Mouse (Mus musculus) myocyte (in vitro differentiated cells): ENCODE measurements around the gene Hapln1. TPM values are rescaled to one million over a fixed set of nuclear protein-coding genes. Genes with fewer than 3 reads are reported as not detected.

Experiments used
- H3K27me3 ChIP-seq: one replicate; pipeline ENCODE4 v1.6.1; 2011; ENCODE audit not compliant: control insufficient read depth, insufficient read depth, insufficient read length
- H3K36me3 ChIP-seq: one replicate; pipeline ENCODE4 v1.6.1; 2011; ENCODE audit not compliant: control insufficient read depth, insufficient read depth
- H3K4me2 ChIP-seq: one replicate; pipeline ENCODE4 v1.6.1; 2011; ENCODE audit warnings: low read depth, control low read depth
- H3K4me3 ChIP-seq: one replicate; pipeline ENCODE4 v1.5.1; 2011; ENCODE audit warnings: mild to moderate bottlenecking, control low read depth, moderate library complexity
- H3K79me2 ChIP-seq: one replicate; pipeline ENCODE4 v1.6.1; 2011; ENCODE audit not compliant: control insufficient read depth, insufficient read depth
- H3ac ChIP-seq: one replicate; pipeline ENCODE4 v1.6.1; 2011; ENCODE audit not compliant: control insufficient read depth, insufficient read length
- CEBPB ChIP-seq: IDR thresholded peaks from 2 replicates; pipeline ENCODE4 v1.6.1; 2011; ENCODE audit warnings: mild to moderate bottlenecking, moderate library complexity; ENCODE audit not compliant: poor library complexity, insufficient read depth, severe bottlenecking
- E2F4 ChIP-seq: IDR thresholded peaks from one replicate; pipeline ENCODE4 v1.6.1; 2011; ENCODE audit warnings: mild to moderate bottlenecking, control low read depth, moderate library complexity; ENCODE audit not compliant: insufficient read depth
- MAX ChIP-seq: IDR thresholded peaks from one replicate; pipeline ENCODE4 v1.6.1; 2011; ENCODE audit warnings: low read depth, mild to moderate bottlenecking, control low read depth
- MYOD1 ChIP-seq, 3 experiments: IDR thresholded peaks; one replicate each; pipeline ENCODE4 v1.6.1; 2011; ENCODE audit warnings: control low read depth in 2 of 3, low read depth in 2 of 3, mild to moderate bottlenecking in 2 of 3, moderate library complexity in 1 of 3; ENCODE audit not compliant: insufficient read length in 2 of 3, control insufficient read depth in 1 of 3
- MYOG ChIP-seq, 3 experiments: IDR thresholded peaks; one replicate each; pipeline ENCODE4 v1.6.1; 2011; ENCODE audit warnings: control low read depth in 2 of 3, low read depth in 2 of 3, mild to moderate bottlenecking in 2 of 3; ENCODE audit not compliant: insufficient read length in 2 of 3, control insufficient read depth in 1 of 3, insufficient read depth in 1 of 3
- POLR2A ChIP-seq: IDR thresholded peaks from one replicate; pipeline ENCODE4 v1.6.1; 2011; ENCODE audit warnings: low read depth, mild to moderate bottlenecking, control low read depth, moderate library complexity; ENCODE audit not compliant: insufficient read length
- POLR2AphosphoS2 ChIP-seq: IDR thresholded peaks from one replicate; pipeline ENCODE4 v1.6.1; 2011; ENCODE audit warnings: low read depth, control low read depth; ENCODE audit not compliant: insufficient read length
- REST ChIP-seq: IDR thresholded peaks from one replicate; pipeline ENCODE4 v1.6.1; 2011; ENCODE audit warnings: mild to moderate bottlenecking, control low read depth, moderate library complexity; ENCODE audit not compliant: insufficient read depth, insufficient read length
- SRF ChIP-seq: IDR thresholded peaks from one replicate; pipeline ENCODE4 v1.6.1; 2011; ENCODE audit warnings: low read depth; ENCODE audit not compliant: control insufficient read depth, insufficient read length
- TCF12 ChIP-seq: IDR thresholded peaks from one replicate; pipeline ENCODE4 v1.6.1; 2011; ENCODE audit warnings: mild to moderate bottlenecking, control low read depth; ENCODE audit not compliant: poor library complexity, insufficient read depth, severe bottlenecking
- TCF3 ChIP-seq: IDR thresholded peaks from one replicate; pipeline ENCODE4 v1.6.1; 2011; ENCODE audit warnings: low read depth, control low read depth; ENCODE audit not compliant: insufficient read length
- USF1 ChIP-seq: IDR thresholded peaks from one replicate; pipeline ENCODE4 v1.6.1; 2011; ENCODE audit warnings: low read depth, mild to moderate bottlenecking, control low read depth, moderate library complexity
- polyA plus RNA-seq: library from polyadenylated mRNA; unstranded; fragments of >200 nt; fragmentation: generic; extraction: Trizol; gene quantifications from one replicate; pipeline ENCODE4 v1.2.1, GENCODE M21; 2012; ENCODE audit warnings: missing spikeins

Hapln1 gene
- polyA plus RNA-seq, 1 experiment, result 0.01 TPM

- no peaks in the 10 kb centered on the region for H3K36me3 ChIP-seq
- no peak for TF ChIP-seq MYOG (IDR thresholded peaks at IDR 0.05; ENCODE audit: control insufficient read depth in 1 of 3, insufficient read depth in 1 of 3, insufficient read length in 2 of 3, low read depth in 2 of 3)
- H3ac ChIP-seq, result no peak overlapping the region
- H3K27me3 ChIP-seq, result no peaks in the 10 kb centered on the region
- no peak overlapping the region for H3K4me3 ChIP-seq
- no peaks in the 10 kb centered on the region for H3K79me2 ChIP-seq
- no peak overlapping the region for H3K4me2 ChIP-seq
These were observed 3.4 kb downstream of the Hapln1 start for GRCm38 (mm10) chr13:89543003-89543402.

DNA sequence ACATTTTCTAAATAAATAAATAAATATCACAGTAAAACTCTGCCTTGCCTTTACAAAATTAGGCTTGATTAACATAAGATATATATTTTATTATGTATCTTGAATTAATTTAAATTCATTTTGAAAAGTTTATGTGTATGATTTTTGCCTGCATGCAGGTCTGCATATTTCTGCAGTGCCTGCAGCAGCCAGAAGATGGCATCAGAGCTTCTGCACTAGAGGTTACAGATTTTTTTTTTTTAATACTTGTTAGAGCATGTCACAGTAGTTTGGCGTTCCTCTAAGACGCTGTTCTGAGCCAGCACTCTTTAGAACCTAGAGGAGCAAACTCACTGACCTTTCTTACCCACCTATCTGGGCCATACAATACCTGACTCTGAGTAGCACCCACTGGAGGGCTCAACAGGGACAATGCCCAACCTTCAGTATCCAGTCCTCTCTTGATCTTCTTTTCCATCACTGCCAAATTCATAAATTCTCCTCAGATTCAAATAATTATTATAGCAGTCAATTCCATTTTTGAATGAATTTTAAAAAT is 8.7 kb downstream of the Hapln1 start:
- TF ChIP-seq MYOG (IDR thresholded peaks at IDR 0.05; ENCODE audit: control insufficient read depth in 1 of 3, insufficient read depth in 1 of 3, insufficient read length in 2 of 3, low read depth in 2 of 3), result no peak
- Histone ChIP-seq H3K4me3 (no peak overlapping the region), H3K79me2 (no peaks in the 10 kb centered on the region), H3K27me3 (no peaks in the 10 kb centered on the region), H3ac (no peak overlapping the region), H3K4me2 (no peak overlapping the region), H3K36me3 (no peaks in the 10 kb centered on the region)

- no peaks in the 10 kb centered on the region for H3K36me3 ChIP-seq
- TF ChIP-seq REST, result no peak
- no peak for TF ChIP-seq POLR2AphosphoS2
- TF ChIP-seq E2F4, result no peak
- TF ChIP-seq TCF3, result no peak
- no peak for TF ChIP-seq TCF12
- no peak for TF ChIP-seq MAX
These were observed 9.9 kb downstream of the Hapln1 start for GRCm38 (mm10) chr13:89549507-89549906.

DNA sequence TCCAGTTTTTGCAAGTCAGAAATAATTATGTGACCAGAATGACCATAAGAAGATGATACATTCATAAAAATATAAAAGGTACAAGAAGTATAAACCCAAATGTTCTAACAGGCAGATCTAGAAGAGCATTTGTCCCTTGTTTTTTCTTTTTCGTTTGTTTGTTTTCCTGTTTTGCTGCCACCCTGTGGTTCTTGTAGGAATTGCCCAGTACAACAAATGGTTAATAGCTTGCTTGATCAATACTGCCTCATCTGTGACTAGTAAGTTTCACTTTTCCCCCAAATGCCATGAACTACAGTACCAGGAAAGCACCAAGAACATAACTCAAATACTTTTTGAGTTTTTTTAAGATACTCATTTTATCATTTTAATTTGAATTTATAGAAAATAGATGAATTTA is 11.9 kb downstream of the Hapln1 start:
- Histone ChIP-seq H3K4me2 (no peak overlapping the region), H3K4me3 (no peak overlapping the region), H3K27me3 (no peaks in the 10 kb centered on the region), H3K79me2 (no peaks in the 10 kb centered on the region), H3K36me3 (no peaks in the 10 kb centered on the region), H3ac (no peak overlapping the region)
- no peak for TF ChIP-seq MYOG (IDR thresholded peaks at IDR 0.05; ENCODE audit: control insufficient read depth in 1 of 3, insufficient read depth in 1 of 3, insufficient read length in 2 of 3, low read depth in 2 of 3)
- TF ChIP-seq CEBPB, result no peak
- no peak for TF ChIP-seq POLR2A
- TF ChIP-seq TCF12, result no peak
- TF ChIP-seq MYOD1 (IDR thresholded peaks at IDR 0.05; ENCODE audit: control insufficient read depth in 1 of 3, insufficient read length in 2 of 3, low read depth in 2 of 3), result no peak
- no peak for TF ChIP-seq TCF3
- TF ChIP-seq REST, result no peak
- no peak for TF ChIP-seq SRF
- TF ChIP-seq MAX, result no peak
- TF ChIP-seq USF1, result no peak
- TF ChIP-seq POLR2AphosphoS2, result no peak
- TF ChIP-seq E2F4, result no peak

More at GRCm38 (mm10) chr13:89549507-89549906, 9.9 kb downstream of the Hapln1 start:
- H3K27me3 ChIP-seq, result no peaks in the 10 kb centered on the region
- H3ac ChIP-seq, result no peak overlapping the region
- H3K4me2 ChIP-seq, result no peak overlapping the region
- no peak overlapping the region for H3K4me3 ChIP-seq
- H3K79me2 ChIP-seq, result no peaks in the 10 kb centered on the region

DNA sequence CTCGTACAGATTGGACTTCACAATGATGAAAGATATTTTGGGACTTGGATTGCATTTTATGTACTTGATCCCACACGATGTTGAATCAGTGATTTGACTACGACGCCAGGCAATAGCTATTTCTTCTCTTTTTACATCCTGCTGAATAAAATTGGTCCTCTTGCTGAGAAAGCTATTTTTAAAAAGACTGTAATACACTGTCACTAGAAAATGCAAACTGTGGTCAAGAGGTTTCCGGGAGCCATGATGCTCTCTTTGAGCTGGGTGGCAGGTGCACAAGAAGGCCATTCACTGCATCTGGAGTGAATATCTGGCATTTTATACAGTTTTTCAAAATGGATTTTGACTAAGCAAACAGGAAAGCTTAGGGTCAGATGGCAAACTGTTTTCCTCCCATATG is 24.9 kb downstream of the Hapln1 start:
- no peak overlapping the region for H3ac ChIP-seq
- H3K4me2 ChIP-seq, result no peak overlapping the region
- H3K79me2 ChIP-seq, result no peaks in the 10 kb centered on the region
- no peak overlapping the region for H3K4me3 ChIP-seq
- H3K27me3 ChIP-seq, result no peaks in the 10 kb centered on the region
- H3K36me3 ChIP-seq, result no peaks in the 10 kb centered on the region
- TF ChIP-seq TCF12, result no peak
- no peak for TF ChIP-seq TCF3
- no peak for TF ChIP-seq MYOD1 (IDR thresholded peaks at IDR 0.05; ENCODE audit: control insufficient read depth in 1 of 3, insufficient read length in 2 of 3, low read depth in 2 of 3)
- TF ChIP-seq POLR2A, result no peak
- TF ChIP-seq REST, result no peak
- no peak for TF ChIP-seq E2F4
- TF ChIP-seq CEBPB, result no peak
- no peak for TF ChIP-seq MAX
- TF ChIP-seq MYOG (IDR thresholded peaks at IDR 0.05; ENCODE audit: control insufficient read depth in 1 of 3, insufficient read depth in 1 of 3, insufficient read length in 2 of 3, low read depth in 2 of 3), result no peak
- no peak for TF ChIP-seq POLR2AphosphoS2
- no peak for TF ChIP-seq SRF
- TF ChIP-seq USF1, result no peak
